Mouse (Mus musculus) Patski (cell line): ENCODE data around the gene G530012D18Rik. TPM values are rescaled to one million over a fixed set of nuclear protein-coding genes. Genes with fewer than 3 reads are reported as not detected.
A peak's percentile ranks its signal among the peaks of the same experiment; 100 is the strongest.
"Not testable (repeated sequence)": the region's sequence is repeated elsewhere in the genome, so short reads cannot be mapped to it uniquely, and the experiment has no call there.

ENCODE experiments used
- ATAC-seq: fragments of 100-300 bp; one replicate; pipeline ENCODE4 v1.8.0; 2021
- CTCF ChIA-PET: fragments of 350-600 bp; sonication (Branson Sonifier 250); formaldehyde crosslinking; loops from one replicate; lab custom pipeline; 2022; ENCODE audit warnings: inconsistent platforms; lab: Charles Lee
- POLR2A ChIA-PET: fragments of 350-600 bp; sonication (Branson Sonifier 250); formaldehyde crosslinking; loops from one replicate; lab custom pipeline; 2022; ENCODE audit warnings: antibody characterized with exemption, inconsistent platforms; lab: Charles Lee
- DNase-seq: peaks from one replicate; pipeline ENCODE4 v3.0.0-alpha.2; 2011; ENCODE audit warnings: low read depth, low spot score
- H3K27me3 ChIP-seq: fragments of 371-371 bp; one replicate; pipeline ENCODE4 v1.5.1; 2021
- CTCF ChIP-seq: fragments of 100-300 bp; IDR thresholded peaks from one replicate; pipeline ENCODE4 v1.5.1; 2021
- in situ Hi-C: fragments of 300-500 bp; cut with MboI; formaldehyde crosslinking; loops from 3 replicates; pipeline ENCODE4 v1.11.1; 2018; ENCODE audit warnings: low pct_unique_long_range_greater_than_20kb, mixed read lengths
- polyA plus RNA-seq: library from polyadenylated mRNA; unstranded; gene quantifications from one replicate; pipeline ENCODE4 v1.2.3, GENCODE M21; 2021

G530012D18Rik gene
- polyA plus RNA-seq, 1 experiment from 2014 or later, result not detected

- POLR2A ChIA-PET, H3K27me3 ChIP-seq, ATAC-seq, DNase-seq, CTCF ChIA-PET, in situ Hi-C loops: not testable (repeated sequence)
- peak; percentile 51 for TF ChIP-seq CTCF
Observed at GRCm38 (mm10) chr1:85581518-85581917, 6.0 kb downstream of the G530012D18Rik start.

- POLR2A ChIA-PET, DNase-seq, in situ Hi-C loops, ATAC-seq, CTCF ChIA-PET, H3K27me3 ChIP-seq: not testable (repeated sequence)
Observed at GRCm38 (mm10) chr1:85588697-85589096, 13.2 kb downstream of the G530012D18Rik start.

- POLR2A ChIA-PET, H3K27me3 ChIP-seq, DNase-seq, in situ Hi-C loops, CTCF ChIA-PET, ATAC-seq: not testable (repeated sequence)
Observed at GRCm38 (mm10) chr1:85592526-85592925, 17.1 kb downstream of the G530012D18Rik start.

GRCm38 (mm10) chr1:85598271-85599012, 23.0 kb downstream of the G530012D18Rik start, which contains the start of gene Sp110:
Sp110 (minus strand) TSS chr1:85598817.
- CTCF ChIA-PET, in situ Hi-C loops, H3K27me3 ChIP-seq, DNase-seq, ATAC-seq, POLR2A ChIA-PET: not testable (repeated sequence)

GRCm38 (mm10) chr1:85600078-85600477, 24.6 kb downstream of the G530012D18Rik start, which contains the start of gene Sp140:
Sp140 (plus strand) TSS chr1:85600378.
- CTCF ChIA-PET, in situ Hi-C loops, POLR2A ChIA-PET: not testable (repeated sequence)

GRCm38 (mm10) chr1:85600794-85601193, 25.3 kb downstream of the G530012D18Rik start:
- POLR2A ChIA-PET, DNase-seq, H3K27me3 ChIP-seq, in situ Hi-C loops, ATAC-seq, CTCF ChIA-PET: not testable (repeated sequence)

More at GRCm38 (mm10) chr1:85600078-85600477, 24.6 kb downstream of the G530012D18Rik start, which contains the start of gene Sp140:
- not testable (repeated sequence) for DNase-seq, ATAC-seq, H3K27me3 ChIP-seq

GRCm38 (mm10) chr1:85604341-85604740, 28.9 kb downstream of the G530012D18Rik start:
- POLR2A ChIA-PET, DNase-seq, H3K27me3 ChIP-seq, in situ Hi-C loops, CTCF ChIA-PET, ATAC-seq: not testable (repeated sequence)

- ATAC-seq, CTCF ChIA-PET, POLR2A ChIA-PET, in situ Hi-C loops, DNase-seq, H3K27me3 ChIP-seq: not testable (repeated sequence)
Observed at GRCm38 (mm10) chr1:85608361-85608760, 32.9 kb downstream of the G530012D18Rik start.

GRCm38 (mm10) chr1:85610581-85610980, 35.1 kb downstream of the G530012D18Rik start:
- CTCF ChIA-PET, POLR2A ChIA-PET, DNase-seq, in situ Hi-C loops, ATAC-seq, H3K27me3 ChIP-seq: not testable (repeated sequence)

GRCm38 (mm10) chr1:85615096-85615495, 39.6 kb downstream of the G530012D18Rik start:
- H3K27me3 ChIP-seq, POLR2A ChIA-PET, DNase-seq, in situ Hi-C loops, CTCF ChIA-PET, ATAC-seq: not testable (repeated sequence)

- CTCF ChIA-PET, H3K27me3 ChIP-seq, in situ Hi-C loops, POLR2A ChIA-PET, ATAC-seq, DNase-seq: not testable (repeated sequence)
Observed at GRCm38 (mm10) chr1:85615819-85616218, 40.3 kb downstream of the G530012D18Rik start.

GRCm38 (mm10) chr1:85617161-85617560, 41.7 kb downstream of the G530012D18Rik start:
- ATAC-seq, CTCF ChIA-PET, POLR2A ChIA-PET, H3K27me3 ChIP-seq, DNase-seq, in situ Hi-C loops: not testable (repeated sequence)

GRCm38 (mm10) chr1:85618689-85619088, 43.2 kb downstream of the G530012D18Rik start:
- DNase-seq, H3K27me3 ChIP-seq, CTCF ChIA-PET, ATAC-seq, POLR2A ChIA-PET, in situ Hi-C loops: not testable (repeated sequence)
